Mouse (Mus musculus) lung, embryonic 15.5 days (tissue): ENCODE measurements around the gene Mctp1. TPM values are rescaled to one million over a fixed set of nuclear protein-coding genes. Genes with fewer than 3 reads are reported as not detected.

Experiments used
- ATAC-seq: fragments of 200-750 bp; cut with Nextera tagmentation; 2 replicates; pipeline ENCODE4 v1.8.0; 2017; ENCODE audit warnings: moderate number of reproducible peaks, borderline replicate concordance; ENCODE audit not compliant: low FRiP score, low TSS enrichment; ENCODE audit errors: extremely low read depth
- H3K27ac ChIP-seq: fragments of 300-500 bp; sonication (generic); 2 replicates; pipeline ENCODE4 v1.5.1; 2015; ENCODE audit warnings: moderate library complexity, mild to moderate bottlenecking, inconsistent platforms
- H3K27me3 ChIP-seq: fragments of 300-500 bp; sonication (generic); 2 replicates; pipeline ENCODE4 v1.6.1; 2015; ENCODE audit warnings: inconsistent platforms
- H3K36me3 ChIP-seq: fragments of 300-500 bp; sonication (generic); 2 replicates; pipeline ENCODE4 v1.6.1; 2015; ENCODE audit warnings: inconsistent platforms
- H3K4me1 ChIP-seq: fragments of 300-500 bp; sonication (generic); 2 replicates; pipeline ENCODE4 v1.6.1; 2015; ENCODE audit warnings: inconsistent platforms
- H3K4me2 ChIP-seq: fragments of 300-500 bp; sonication (generic); 2 replicates; pipeline ENCODE4 v1.6.1; 2015; ENCODE audit warnings: inconsistent platforms, mild to moderate bottlenecking, moderate library complexity
- H3K4me3 ChIP-seq: fragments of 300-500 bp; sonication (generic); 2 replicates; pipeline ENCODE4 v1.5.1; 2015; ENCODE audit warnings: mild to moderate bottlenecking, inconsistent platforms
- H3K9ac ChIP-seq: fragments of 300-500 bp; sonication (generic); 2 replicates; pipeline ENCODE4 v1.6.1; 2015; ENCODE audit warnings: inconsistent platforms
- H3K9me3 ChIP-seq: fragments of 300-500 bp; sonication (generic); 2 replicates; pipeline ENCODE4 v1.6.1; 2016; ENCODE audit warnings: inconsistent platforms
- WGBS: fragments of 180-500 bp; shearing (Covaris S2); methylation state at CpG from one replicate; pipeline ENCODE4 v1.1.7; 2015; 5-methylcytosine and 5-hydroxymethylcytosine counted together
- polyA plus RNA-seq: library from polyadenylated mRNA; unstranded; fragments of >200 nt; fragmentation: Nextera tagmentation; extraction: Ambion mirVana; gene quantifications from 2 replicates; pipeline ENCODE4 v1.2.1, GENCODE M21; 2015

Mctp1 gene
- polyA plus RNA-seq, 1 experiment from 2014 or later, result 0.76 TPM

GRCm38 (mm10) chr13:76850412-76851054 lies 466.2 kb downstream of the Mctp1 start:
- Histone ChIP-seq H3K27ac (no peak overlapping the region), H3K4me1 (no peaks in the 10 kb centered on the region), H3K27me3 (no peaks in the 10 kb centered on the region), H3K36me3 (no peaks in the 10 kb centered on the region), H3K4me2 (no peak overlapping the region), H3K4me3 (no peak overlapping the region), H3K9ac (no peak overlapping the region), H3K9me3 (no peaks in the 10 kb centered on the region)
- no peak for ATAC-seq
- 41% methylated on average over 7 of the region's 7 CpGs for WGBS

- Histone ChIP-seq H3K4me3 (no peak overlapping the region), H3K4me1 (no peaks in the 10 kb centered on the region), H3K9me3 (no peaks in the 10 kb centered on the region), H3K4me2 (no peak overlapping the region), H3K27ac (no peak overlapping the region), H3K27me3 (no peaks in the 10 kb centered on the region), H3K36me3 (no peaks in the 10 kb centered on the region), H3K9ac (no peak overlapping the region)
- ATAC-seq, result no peak
- 43% methylated on average over 1 of the region's 1 CpGs for WGBS
These were observed 470.0 kb downstream of the Mctp1 start for GRCm38 (mm10) chr13:76854306-76854705.

DNA sequence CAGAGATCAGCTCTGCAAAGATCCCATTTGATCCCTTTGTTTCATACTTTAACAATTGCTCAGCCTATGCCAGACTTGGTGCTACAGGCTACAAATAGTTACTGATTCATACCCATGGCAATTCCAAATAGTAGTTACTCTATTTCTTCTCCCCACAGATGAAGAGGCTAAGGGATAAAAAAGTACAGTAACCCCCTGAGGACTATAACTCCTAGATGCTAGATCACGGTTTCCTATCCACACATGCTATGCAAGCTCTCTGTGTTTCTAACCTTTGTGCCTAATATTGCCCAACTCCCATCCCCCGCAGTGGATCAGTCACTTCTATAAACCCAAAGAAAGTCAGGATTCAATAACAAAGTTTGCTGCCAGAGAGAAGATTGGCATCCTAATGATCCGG lies 470.7 kb downstream of the Mctp1 start:
- no peak for ATAC-seq
- WGBS, result 84% methylated on average over 3 of the region's 3 CpGs
- no peak overlapping the region for H3K4me3 ChIP-seq

GRCm38 (mm10) chr13:76857024-76857423 lies 472.7 kb downstream of the Mctp1 start:
- Histone ChIP-seq H3K27ac (no peak overlapping the region), H3K4me2 (no peak overlapping the region), H3K9me3 (no peaks in the 10 kb centered on the region), H3K36me3 (no peaks in the 10 kb centered on the region), H3K27me3 (no peaks in the 10 kb centered on the region), H3K4me1 (no peaks in the 10 kb centered on the region), H3K9ac (no peak overlapping the region), H3K4me3 (no peak overlapping the region)
- no peak for ATAC-seq
- 43% methylated on average over 5 of the region's 5 CpGs for WGBS

More for the DNA sequence above, 470.7 kb downstream of the Mctp1 start:
- no peak overlapping the region for H3K9ac ChIP-seq
- no peak overlapping the region for H3K27ac ChIP-seq
- no peaks in the 10 kb centered on the region for H3K4me1 ChIP-seq
- H3K4me2 ChIP-seq, result no peak overlapping the region
- H3K27me3 ChIP-seq, result no peaks in the 10 kb centered on the region
- H3K9me3 ChIP-seq, result no peaks in the 10 kb centered on the region
- H3K36me3 ChIP-seq, result no peaks in the 10 kb centered on the region

- Histone ChIP-seq H3K27ac (no peak overlapping the region), H3K36me3 (no peaks in the 10 kb centered on the region), H3K27me3 (no peaks in the 10 kb centered on the region), H3K9me3 (no peaks in the 10 kb centered on the region), H3K4me3 (no peak overlapping the region), H3K4me1 (no peaks in the 10 kb centered on the region), H3K4me2 (no peak overlapping the region), H3K9ac (no peak overlapping the region)
- ATAC-seq, result no peak
- WGBS, result 33% methylated on average over 2 of the region's 2 CpGs
These were observed 473.7 kb downstream of the Mctp1 start for GRCm38 (mm10) chr13:76858078-76858482.

DNA sequence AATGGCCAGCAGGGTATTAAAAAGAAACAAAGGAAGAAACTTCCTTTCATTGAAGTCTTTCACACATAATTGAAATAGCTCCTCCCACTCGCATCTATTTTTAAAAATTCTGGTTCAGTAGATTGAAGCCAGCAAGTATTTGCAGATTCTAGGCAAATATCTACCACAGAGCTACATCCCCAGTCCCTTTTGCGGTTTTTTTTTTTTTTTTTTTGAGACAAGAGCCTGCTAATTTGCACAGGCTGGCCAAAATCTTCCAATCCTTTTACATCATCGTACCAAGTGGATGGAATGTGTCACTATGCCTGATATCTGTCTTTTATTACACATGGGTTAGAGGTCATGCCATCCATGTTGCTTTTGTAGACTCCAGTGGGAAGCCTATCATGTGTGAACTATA lies 486.0 kb downstream of the Mctp1 start:
- no peak overlapping the region for H3K9ac ChIP-seq
- no peaks in the 10 kb centered on the region for H3K9me3 ChIP-seq
- H3K4me3 ChIP-seq, result no peak overlapping the region
- H3K4me1 ChIP-seq, result no peaks in the 10 kb centered on the region
- no peaks in the 10 kb centered on the region for H3K27me3 ChIP-seq
- H3K36me3 ChIP-seq, result no peaks in the 10 kb centered on the region
- WGBS, result 78% methylated on average over 3 of the region's 3 CpGs
- H3K27ac ChIP-seq, result no peak overlapping the region
- no peak overlapping the region for H3K4me2 ChIP-seq
- no peak for ATAC-seq

GRCm38 (mm10) chr13:76877887-76878763 lies 493.8 kb downstream of the Mctp1 start:
- no peaks in the 10 kb centered on the region for H3K36me3 ChIP-seq
- H3K9ac ChIP-seq, result no peak overlapping the region
- no peak overlapping the region for H3K4me3 ChIP-seq
- no peaks in the 10 kb centered on the region for H3K4me1 ChIP-seq
- no peak for ATAC-seq
- H3K4me2 ChIP-seq, result no peak overlapping the region
- H3K9me3 ChIP-seq, result no peaks in the 10 kb centered on the region
- no peak overlapping the region for H3K27ac ChIP-seq
- WGBS, result 56% methylated on average over 8 of the region's 8 CpGs
- no peaks in the 10 kb centered on the region for H3K27me3 ChIP-seq

DNA sequence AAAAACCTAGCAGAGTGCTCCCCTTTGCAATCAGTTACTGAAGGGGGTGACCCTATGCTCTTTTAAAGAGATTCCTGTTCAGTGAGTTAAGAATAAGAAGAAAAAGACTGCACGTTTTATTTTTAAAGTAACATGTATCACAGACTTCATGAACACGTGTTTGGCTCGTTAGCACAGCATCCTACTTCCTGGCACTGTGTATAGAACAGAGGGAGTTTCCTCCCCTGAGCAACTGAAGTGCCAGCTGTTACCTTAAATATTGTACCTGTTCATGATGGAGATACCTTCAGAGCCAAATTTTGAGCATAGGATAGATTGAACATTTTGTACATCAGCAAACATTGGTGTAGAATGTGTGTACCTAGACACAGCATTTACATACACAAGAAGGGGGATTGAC lies 494.7 kb downstream of the Mctp1 start:
- 51% methylated on average over 3 of the region's 3 CpGs for WGBS
- no peak for ATAC-seq
- no peak overlapping the region for H3K4me2 ChIP-seq
- no peak overlapping the region for H3K27ac ChIP-seq
- H3K9ac ChIP-seq, result no peak overlapping the region
- no peaks in the 10 kb centered on the region for H3K9me3 ChIP-seq
- H3K36me3 ChIP-seq, result no peaks in the 10 kb centered on the region
- H3K4me3 ChIP-seq, result no peak overlapping the region
- H3K27me3 ChIP-seq, result no peaks in the 10 kb centered on the region
- H3K4me1 ChIP-seq, result no peaks in the 10 kb centered on the region

- Histone ChIP-seq H3K4me2 (no peak overlapping the region), H3K27ac (no peak overlapping the region), H3K9ac (no peak overlapping the region), H3K4me3 (no peak overlapping the region), H3K27me3 (no peaks in the 10 kb centered on the region), H3K9me3 (no peaks in the 10 kb centered on the region), H3K4me1 (no peaks in the 10 kb centered on the region), H3K36me3 (no peaks in the 10 kb centered on the region)
- no peak for ATAC-seq
- WGBS, result 52% methylated on average over 8 of the region's 8 CpGs
These were observed 500.3 kb downstream of the Mctp1 start for GRCm38 (mm10) chr13:76884517-76885092.

DNA sequence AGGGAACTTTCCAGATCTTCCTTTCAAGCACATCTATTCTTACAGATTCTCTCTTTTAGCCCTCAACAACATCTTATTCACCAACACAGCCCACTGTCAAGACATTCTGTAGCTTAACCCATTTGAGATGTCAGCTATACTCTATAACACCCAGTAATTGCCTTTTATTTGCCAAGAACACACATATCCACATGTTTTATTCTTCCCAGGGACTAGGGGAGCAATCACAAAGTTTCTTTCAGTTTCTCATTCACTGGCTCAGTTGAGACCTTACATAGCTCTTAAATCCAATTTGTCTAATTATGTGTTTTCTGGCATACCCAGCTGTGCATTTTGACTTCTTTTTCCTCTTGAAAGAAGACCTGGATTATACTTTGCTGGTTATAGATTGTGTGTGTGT lies 508.7 kb downstream of the Mctp1 start:
- no peak for ATAC-seq
- Histone ChIP-seq H3K4me2 (no peak overlapping the region), H3K9me3 (no peaks in the 10 kb centered on the region), H3K27ac (no peak overlapping the region), H3K9ac (no peak overlapping the region), H3K27me3 (no peaks in the 10 kb centered on the region), H3K4me3 (no peak overlapping the region), H3K4me1 (no peaks in the 10 kb centered on the region), H3K36me3 (no peaks in the 10 kb centered on the region)

GRCm38 (mm10) chr13:76895770-76896456 lies 511.6 kb downstream of the Mctp1 start:
- Histone ChIP-seq H3K4me2 (no peak overlapping the region), H3K4me1 (no peaks in the 10 kb centered on the region), H3K9ac (no peak overlapping the region), H3K36me3 (no peaks in the 10 kb centered on the region), H3K9me3 (no peaks in the 10 kb centered on the region), H3K4me3 (no peak overlapping the region), H3K27ac (no peak overlapping the region), H3K27me3 (no peaks in the 10 kb centered on the region)
- ATAC-seq, result no peak
- 76% methylated on average over 4 of the region's 4 CpGs for WGBS

GRCm38 (mm10) chr13:76896457-76896790 lies 512.1 kb downstream of the Mctp1 start:
- no peaks in the 10 kb centered on the region for H3K4me1 ChIP-seq
- H3K9me3 ChIP-seq, result no peaks in the 10 kb centered on the region
- no peak for ATAC-seq
- H3K27ac ChIP-seq, result no peak overlapping the region
- H3K9ac ChIP-seq, result no peak overlapping the region
- no peaks in the 10 kb centered on the region for H3K27me3 ChIP-seq
- WGBS, result 54% methylated on average over 1 of the region's 1 CpGs
- no peaks in the 10 kb centered on the region for H3K36me3 ChIP-seq
- no peak overlapping the region for H3K4me3 ChIP-seq
- H3K4me2 ChIP-seq, result no peak overlapping the region
